Mouse (Mus musculus): ENCODE data around the gene Faf1.

Gene Faf1

DNA sequence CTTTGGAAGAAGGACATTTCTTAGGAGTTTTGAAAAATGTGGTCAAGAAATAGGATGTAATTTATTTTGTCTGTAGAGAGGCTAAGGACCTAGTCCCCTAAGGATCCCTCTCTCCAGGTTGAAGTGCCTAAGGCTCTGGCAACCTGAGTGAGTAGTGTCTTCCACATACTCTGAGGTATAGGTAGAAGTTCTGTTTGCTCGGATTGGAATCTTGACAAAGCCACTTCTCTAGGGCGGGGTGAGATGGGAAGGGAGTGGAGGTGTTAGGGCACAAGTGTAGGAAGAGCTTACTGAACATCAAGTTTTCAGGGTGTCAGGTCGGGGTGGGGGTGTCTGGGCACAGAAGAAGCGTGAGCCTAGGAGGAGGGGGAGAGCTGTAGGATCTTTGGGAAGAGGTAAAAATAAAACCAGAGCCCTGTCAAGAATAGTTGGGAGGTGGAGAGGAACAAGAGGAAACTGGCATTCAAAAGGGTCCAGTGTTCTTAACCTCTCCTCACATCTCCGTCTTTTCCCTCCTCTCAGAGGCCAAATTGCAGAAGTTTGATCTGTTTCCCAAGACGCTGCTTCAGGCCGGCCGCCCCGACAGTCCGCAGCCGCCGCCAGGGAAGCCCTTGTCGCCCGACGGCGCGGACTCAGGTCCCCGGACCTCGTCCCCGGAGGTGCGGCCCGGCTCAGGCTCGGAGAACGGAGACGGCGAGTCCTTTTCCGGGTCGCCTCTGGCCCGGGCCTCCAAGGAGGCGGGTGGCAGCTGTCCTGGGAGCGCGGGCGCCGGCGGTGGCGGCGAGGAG lies 304.9 kb downstream of the Faf1 start:
- H3K27me3 ChIP-seq (ENCODE audit: control insufficient read depth, insufficient read depth, low read length, poor library complexity, severe bottlenecking), result peaks cover 2% of the 10 kb centered on the region
- no peaks in the 10 kb centered on the region for H3K36me3 ChIP-seq (ENCODE audit: control insufficient read depth, insufficient read depth, low read length, poor library complexity, severe bottlenecking)
- DNase-seq (ENCODE audit: low read depth, low spot score), result no peak

DNA sequence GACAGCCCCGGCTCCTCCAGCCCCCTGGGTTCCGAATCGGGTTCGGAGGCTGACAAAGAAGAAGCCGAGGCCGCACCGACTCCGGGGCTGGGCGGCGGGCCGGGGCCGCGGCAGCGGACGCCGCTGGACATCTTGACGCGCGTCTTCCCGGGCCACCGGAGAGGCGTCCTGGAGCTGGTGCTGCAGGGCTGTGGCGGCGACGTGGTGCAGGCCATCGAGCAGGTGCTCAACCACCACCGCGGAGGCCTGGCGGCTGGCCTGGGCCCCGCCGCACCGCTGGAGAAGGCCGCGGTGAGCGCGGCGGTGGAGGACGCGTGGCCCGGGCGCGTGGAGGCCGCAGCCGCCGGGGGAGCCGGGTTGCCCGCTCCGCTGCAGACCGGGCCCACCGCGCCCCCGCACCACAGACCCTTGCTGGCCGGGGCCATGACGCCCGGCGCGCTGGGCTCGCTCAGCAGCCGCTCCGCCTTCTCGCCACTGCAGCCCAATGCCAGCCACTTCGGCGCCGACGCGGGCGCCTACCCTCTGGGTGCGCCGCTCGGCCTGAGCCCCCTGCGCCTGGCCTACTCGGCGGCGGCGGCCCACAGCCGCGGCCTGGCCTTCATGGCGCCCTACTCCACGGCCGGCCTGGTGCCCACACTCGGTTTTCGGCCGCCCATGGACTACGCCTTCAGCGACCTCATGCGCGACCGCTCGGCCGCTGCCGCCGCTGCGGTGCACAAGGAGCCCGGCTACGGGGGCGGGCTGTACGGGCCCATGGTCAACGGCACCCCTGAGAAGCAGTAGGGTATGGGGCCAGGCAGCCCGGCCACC lies 305.7 kb downstream of the Faf1 start:
- no peak for DNase-seq (ENCODE audit: low read depth, low spot score)
- H3K36me3 ChIP-seq (ENCODE audit: control insufficient read depth, insufficient read depth, low read length, poor library complexity, severe bottlenecking), result no peaks in the 10 kb centered on the region
- H3K27me3 ChIP-seq (ENCODE audit: control insufficient read depth, insufficient read depth, low read length, poor library complexity, severe bottlenecking), result peaks cover 2% of the 10 kb centered on the region

DNA sequence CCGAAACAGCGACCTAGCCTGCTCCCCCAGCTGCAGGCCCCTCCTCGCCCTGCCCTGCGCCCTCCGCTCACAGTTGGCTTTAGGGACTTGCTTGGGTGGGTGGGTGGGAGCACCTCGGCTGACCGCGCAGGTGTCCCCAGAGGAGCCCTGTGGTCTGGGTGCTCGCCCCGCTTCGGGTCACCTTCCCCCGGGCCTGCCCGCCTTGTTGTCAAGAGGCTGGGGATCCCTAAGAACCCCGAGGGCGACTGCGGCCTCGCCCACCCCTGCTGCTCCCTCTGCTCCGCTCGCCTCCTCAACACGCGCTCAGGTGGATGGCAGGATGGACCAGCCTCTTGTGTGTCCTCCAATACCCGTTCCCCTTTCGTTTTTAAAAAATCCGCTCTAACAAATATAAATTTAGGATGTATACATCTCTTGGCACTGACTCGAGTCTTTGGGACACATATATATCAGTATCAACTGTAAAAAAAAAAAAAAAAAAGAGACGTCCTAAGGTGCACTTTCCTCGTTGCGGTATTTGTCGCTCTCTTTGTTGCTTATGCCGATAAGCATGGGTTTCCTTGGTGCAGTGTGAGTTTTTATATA lies 306.4 kb downstream of the Faf1 start:
- Histone ChIP-seq H3K27me3 (ENCODE audit: control insufficient read depth, insufficient read depth, low read length, poor library complexity, severe bottlenecking) (peaks cover 2% of the 10 kb centered on the region; the same call in 1 of the 2 replicates), H3K36me3 (ENCODE audit: control insufficient read depth, insufficient read depth, low read length, poor library complexity, severe bottlenecking) (no peaks in the 10 kb centered on the region)
- no peak for DNase-seq (ENCODE audit: low read depth, low spot score)

DNA sequence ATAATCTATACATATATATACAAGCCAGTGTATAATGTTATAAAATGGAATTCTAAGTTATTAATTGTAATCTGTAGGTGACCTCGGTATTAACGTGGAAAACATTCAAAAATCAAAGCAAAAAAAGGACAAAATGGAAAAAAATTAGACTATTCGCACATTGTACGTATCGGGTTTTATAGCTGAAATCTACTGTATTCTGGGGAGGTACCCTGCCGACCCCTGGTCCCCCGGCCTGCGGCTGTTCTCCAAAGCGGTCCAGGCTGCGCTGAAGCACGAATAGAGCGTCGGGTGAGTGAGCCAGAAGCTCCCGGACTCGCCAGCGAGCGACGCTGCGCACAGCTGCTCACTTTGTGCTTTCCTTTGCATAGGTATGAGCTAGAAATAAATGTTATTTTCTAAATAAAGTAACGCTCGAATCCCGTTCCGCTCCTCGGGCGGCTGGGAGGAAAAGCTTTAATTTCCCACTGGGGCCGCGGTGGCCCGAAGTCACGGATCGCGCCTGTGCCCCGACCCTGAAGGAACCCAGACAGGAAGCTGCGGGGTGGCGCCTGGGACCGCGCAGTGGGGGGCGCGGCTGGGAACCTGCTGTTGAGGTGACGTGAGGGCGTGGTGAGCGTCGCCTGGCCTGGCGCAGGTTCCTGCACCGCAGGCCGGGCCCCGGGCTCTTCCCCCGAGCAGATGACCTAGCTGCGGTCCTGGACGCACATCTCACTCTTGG lies 307.1 kb downstream of the Faf1 start:
- no peak for DNase-seq (ENCODE audit: low read depth, low spot score)
- Histone ChIP-seq H3K36me3 (ENCODE audit: control insufficient read depth, insufficient read depth, low read length, poor library complexity, severe bottlenecking) (no peaks in the 10 kb centered on the region), H3K27me3 (ENCODE audit: control insufficient read depth, insufficient read depth, low read length, poor library complexity, severe bottlenecking) (peaks cover 2% of the 10 kb centered on the region; the same call in 1 of the 2 replicates)

DNA sequence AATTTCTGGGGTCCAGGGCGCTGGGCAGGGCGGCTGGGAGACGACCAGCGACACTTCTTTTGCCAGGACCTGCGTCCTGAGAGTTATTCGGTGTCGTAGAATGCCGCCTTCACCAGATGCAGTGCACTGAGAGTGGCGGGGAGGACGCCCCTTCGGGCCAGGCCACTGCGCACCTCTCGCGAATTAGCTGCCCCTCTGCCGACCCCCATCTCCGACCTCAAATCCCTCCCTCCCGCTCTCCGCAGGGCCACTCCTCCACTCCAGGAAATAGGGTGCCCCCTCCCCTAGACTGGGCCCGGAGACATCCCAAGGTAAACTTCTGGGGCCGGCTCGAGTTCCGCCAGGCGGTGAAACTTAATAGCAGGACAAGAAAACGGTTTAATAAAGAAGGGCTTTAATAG lies 307.6 kb downstream of the Faf1 start:
- no peaks in the 10 kb centered on the region for H3K36me3 ChIP-seq (ENCODE audit: control insufficient read depth, insufficient read depth, low read length, poor library complexity, severe bottlenecking)
- peaks cover 2% of the 10 kb centered on the region; the same call in 1 of the 2 replicates for H3K27me3 ChIP-seq (ENCODE audit: control insufficient read depth, insufficient read depth, low read length, poor library complexity, severe bottlenecking)
- no peak for DNase-seq (ENCODE audit: low read depth, low spot score)

DNA sequence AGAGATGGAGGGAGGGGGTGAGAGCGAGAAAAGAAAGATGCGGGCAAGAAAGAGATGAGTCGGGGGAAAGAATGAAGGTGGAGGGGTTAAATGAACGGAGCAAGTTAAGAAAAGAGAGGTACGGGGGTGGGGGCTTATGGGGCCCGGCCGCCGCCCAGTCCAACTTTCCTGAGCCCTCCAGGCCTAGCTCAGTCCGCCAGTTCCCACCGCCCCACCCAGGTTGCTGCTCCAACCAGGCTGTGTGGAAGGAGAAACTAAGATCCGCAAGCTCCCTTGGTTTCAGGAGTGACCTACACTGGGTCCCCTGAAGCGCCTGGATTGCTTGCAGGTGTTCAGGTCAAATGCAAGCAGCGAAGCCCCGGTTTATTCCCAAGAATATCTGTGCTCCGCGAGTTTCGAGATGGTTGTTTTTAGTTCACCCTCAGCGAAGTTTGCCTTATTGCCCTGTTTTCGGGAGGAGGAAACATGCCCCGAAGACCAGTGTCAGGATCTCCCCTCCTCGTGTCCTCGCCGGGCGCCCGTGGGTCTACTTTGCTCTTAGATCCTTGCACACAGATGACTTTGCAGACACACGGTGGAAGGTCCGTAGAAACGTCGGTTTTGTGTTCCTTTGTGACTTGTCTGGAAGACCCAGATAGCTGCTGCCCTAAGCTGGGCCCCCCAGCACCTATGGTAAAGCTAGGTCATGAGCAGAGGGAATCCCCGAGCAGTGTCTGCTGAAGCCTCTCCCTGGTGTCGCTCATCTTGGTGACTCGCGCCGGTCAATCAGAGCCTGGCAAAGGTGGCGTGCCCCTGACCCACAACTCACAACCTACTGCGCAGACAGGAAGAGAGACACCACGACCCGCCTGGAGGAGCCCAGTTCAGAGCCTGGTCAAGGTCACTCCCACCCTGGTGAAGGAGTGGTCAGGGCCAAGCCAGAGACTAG lies 308.4 kb downstream of the Faf1 start:
- DNase-seq (ENCODE audit: low read depth, low spot score), result no peak
- H3K36me3 ChIP-seq (ENCODE audit: control insufficient read depth, insufficient read depth, low read length, poor library complexity, severe bottlenecking), result no peaks in the 10 kb centered on the region
- H3K27me3 ChIP-seq (ENCODE audit: control insufficient read depth, insufficient read depth, low read length, poor library complexity, severe bottlenecking), result peaks cover 2% of the 10 kb centered on the region; the same call in 1 of the 2 replicates

DNA sequence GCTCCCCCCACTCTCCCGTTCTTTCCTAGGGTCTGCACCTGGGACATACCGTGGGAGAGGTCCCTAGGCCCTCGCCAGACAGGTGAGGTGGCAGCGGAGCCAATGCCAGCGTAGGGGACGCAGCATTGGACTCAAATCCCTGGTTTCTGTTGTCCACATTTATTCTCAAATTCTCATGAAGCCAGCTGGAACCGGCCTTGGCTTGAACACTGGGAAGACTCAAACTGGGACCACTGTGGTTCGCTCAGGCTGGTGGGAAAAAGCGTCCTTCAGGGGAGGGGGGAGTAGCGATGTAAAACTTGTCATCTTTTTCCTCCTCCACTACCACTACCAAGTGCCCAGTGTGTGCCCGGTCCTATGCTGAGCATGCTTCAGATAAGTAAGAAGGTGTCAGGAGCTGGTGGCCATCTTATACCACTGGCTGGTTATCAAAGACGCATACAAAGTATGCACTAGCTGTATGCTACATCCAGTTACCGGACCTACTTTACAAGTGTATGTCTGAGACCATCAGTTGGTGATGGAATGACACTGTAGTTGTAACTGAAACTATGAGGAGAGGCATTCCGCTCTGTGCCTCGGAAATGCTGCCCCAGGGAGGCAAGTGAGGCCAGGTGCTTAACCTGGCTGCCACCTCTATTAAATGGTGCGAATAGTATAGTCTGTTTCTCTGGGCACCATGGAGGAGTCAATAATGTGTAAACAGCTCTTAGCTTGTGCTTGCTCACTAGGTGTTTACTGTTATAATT lies 309.2 kb downstream of the Faf1 start:
- H3K27me3 ChIP-seq (ENCODE audit: control insufficient read depth, insufficient read depth, low read length, poor library complexity, severe bottlenecking), result peaks cover 2% of the 10 kb centered on the region; the same call in 1 of the 2 replicates
- no peak for DNase-seq (ENCODE audit: low read depth, low spot score)
- no peaks in the 10 kb centered on the region for H3K36me3 ChIP-seq (ENCODE audit: control insufficient read depth, insufficient read depth, low read length, poor library complexity, severe bottlenecking)

DNA sequence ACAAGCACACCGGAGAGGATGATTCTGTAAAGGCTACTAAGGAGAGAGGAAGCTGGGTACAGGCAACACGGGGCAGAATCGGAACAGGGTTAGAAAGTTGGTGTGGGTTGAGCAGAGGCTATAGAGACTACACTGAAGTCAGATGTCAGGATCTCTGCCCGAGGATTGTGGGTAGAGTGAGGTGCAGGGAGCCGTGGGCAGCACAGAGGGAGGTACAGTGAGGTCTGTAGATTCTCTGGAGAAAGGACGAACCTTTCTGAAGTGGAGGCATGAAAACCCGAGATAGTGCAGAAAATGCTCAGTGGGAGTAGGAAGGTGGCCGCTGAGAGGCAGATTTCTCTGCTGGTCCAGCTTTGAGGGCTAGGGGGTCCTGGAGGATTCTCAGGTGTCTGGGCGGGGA lies 309.9 kb downstream of the Faf1 start:
- H3K36me3 ChIP-seq (ENCODE audit: control insufficient read depth, insufficient read depth, low read length, poor library complexity, severe bottlenecking), result no peaks in the 10 kb centered on the region
- no peak for DNase-seq (ENCODE audit: low read depth, low spot score)
- peaks cover 2% of the 10 kb centered on the region; the same call in 1 of the 2 replicates for H3K27me3 ChIP-seq (ENCODE audit: control insufficient read depth, insufficient read depth, low read length, poor library complexity, severe bottlenecking)

DNA sequence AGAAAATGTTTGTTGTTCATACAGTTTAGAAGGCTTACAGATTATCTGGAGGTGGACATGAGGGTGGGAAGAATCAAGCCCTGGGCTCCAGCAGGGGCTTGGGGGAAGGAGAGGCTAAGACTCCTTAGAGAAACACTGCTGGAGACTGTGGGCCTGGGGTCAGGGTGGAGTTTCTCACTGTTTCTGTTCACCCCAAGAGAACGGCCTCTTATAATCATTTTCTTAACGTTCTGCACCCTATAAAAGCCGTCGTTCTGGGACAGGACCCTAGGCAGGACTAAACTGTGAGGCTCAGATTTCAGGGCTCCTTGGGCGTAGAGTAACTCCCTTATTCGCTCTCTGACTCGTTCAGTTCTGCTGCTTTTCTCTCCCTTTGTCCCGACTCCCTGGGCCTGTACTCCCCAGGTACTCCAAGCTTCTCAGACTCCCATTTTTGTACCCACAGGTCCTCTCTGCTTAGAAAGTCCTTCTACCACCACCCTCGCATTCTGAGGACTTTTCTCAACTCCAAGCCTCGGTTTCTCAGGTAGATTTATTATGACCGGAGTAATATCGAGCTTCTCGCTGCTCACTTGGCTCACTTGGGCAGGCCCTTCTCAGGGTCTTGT lies 310.5 kb downstream of the Faf1 start:
- peaks cover 2% of the 10 kb centered on the region; the same call in 1 of the 2 replicates for H3K27me3 ChIP-seq (ENCODE audit: control insufficient read depth, insufficient read depth, low read length, poor library complexity, severe bottlenecking)
- no peaks in the 10 kb centered on the region for H3K36me3 ChIP-seq (ENCODE audit: control insufficient read depth, insufficient read depth, low read length, poor library complexity, severe bottlenecking)
- no peak for DNase-seq (ENCODE audit: low read depth, low spot score)

DNA sequence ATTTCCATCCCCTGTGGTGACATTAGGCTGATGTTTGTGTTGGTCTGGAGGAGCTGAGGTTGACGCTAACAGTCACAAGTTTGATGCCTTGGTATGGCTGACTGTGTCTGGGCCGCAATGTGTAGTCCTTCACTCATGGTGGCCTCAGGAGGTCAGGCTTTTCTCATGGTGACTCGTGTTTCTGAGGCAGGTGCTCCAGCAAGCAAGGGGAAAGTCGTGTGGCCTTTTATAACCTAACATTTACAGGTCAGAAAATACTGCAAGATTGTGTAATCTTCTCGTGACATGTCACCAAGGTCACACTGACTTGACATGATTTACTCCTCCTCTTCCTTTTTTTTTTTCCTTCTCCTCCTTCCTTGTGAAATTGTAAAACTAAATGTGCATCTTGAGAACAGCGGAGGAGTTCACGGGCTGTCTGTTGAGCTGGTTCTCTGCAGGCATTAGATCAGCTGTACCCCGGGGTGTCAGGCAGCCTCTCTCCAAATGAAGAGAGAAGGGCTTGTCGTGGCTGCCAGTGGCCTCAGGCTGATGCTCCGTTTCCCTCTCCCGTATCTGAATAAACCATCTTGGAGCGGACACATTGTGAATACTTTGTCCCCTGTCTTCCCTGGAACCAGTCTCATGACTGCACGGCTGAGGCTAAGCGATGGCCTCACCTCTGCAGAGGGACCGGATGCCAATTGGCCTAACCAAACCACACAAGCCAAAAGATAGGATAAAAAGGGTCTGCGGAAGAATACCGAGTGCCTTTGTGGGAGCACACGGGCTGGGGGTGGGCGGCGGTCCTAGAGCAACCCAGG lies 311.4 kb downstream of the Faf1 start:
- Histone ChIP-seq H3K27me3 (ENCODE audit: control insufficient read depth, insufficient read depth, low read length, poor library complexity, severe bottlenecking) (peaks cover 4% of the 10 kb centered on the region), H3K36me3 (ENCODE audit: control insufficient read depth, insufficient read depth, low read length, poor library complexity, severe bottlenecking) (no peaks in the 10 kb centered on the region)
- no peak for DNase-seq (ENCODE audit: low read depth, low spot score)

DNA sequence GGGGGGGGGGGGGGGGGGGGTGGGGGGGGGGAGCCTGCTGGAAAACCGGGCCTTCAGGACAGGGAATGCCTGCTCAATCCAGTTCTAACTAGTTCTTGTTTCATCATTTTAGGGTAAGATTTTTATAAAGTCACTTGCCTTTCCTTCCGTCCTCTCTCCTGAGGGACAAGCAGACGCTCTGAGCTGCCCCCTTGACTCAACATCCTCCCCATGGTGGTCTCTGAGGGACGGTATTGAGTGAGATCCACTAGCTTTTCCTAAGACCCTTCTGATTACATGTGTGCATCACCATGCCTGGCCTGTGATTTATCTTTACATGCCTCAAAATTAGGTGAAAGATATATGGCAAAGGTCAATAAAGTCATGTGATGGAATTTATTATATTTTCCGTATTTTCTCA lies 312.0 kb downstream of the Faf1 start:
- no peak for DNase-seq (ENCODE audit: low read depth, low spot score)
- peaks cover 4% of the 10 kb centered on the region for H3K27me3 ChIP-seq (ENCODE audit: control insufficient read depth, insufficient read depth, low read length, poor library complexity, severe bottlenecking)
- no peaks in the 10 kb centered on the region for H3K36me3 ChIP-seq (ENCODE audit: control insufficient read depth, insufficient read depth, low read length, poor library complexity, severe bottlenecking)

DNA sequence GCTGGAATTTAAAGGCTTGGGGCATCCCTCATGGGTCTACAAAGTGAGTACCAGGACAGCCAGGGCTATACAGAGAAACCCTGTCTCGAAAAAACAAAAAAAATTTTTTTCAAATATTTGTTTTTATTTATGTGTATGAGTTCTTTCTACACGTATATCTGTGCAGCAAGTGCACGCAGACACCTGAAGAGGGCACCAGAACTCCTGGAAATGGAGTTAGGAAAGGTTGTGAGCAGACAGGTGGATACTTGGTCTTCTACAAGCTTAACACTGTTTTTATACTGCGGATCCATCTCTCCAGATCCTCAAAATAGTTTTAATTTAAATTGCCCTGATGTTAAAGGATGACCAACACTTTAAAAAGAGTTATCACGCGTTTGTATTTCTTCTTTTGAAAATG lies 312.8 kb downstream of the Faf1 start:
- H3K27me3 ChIP-seq (ENCODE audit: control insufficient read depth, insufficient read depth, low read length, poor library complexity, severe bottlenecking), result peaks cover 4% of the 10 kb centered on the region
- H3K36me3 ChIP-seq (ENCODE audit: control insufficient read depth, insufficient read depth, low read length, poor library complexity, severe bottlenecking), result no peaks in the 10 kb centered on the region
- DNase-seq (ENCODE audit: low read depth, low spot score), result no peak

All from splenic B cell, adult 2 months (primary cell).